Mouse (Mus musculus) embryo, embryonic 10.5 days (tissue): ENCODE measurements around the gene Rbm8a2.
"Not testable (repeated sequence)": the region's sequence is repeated elsewhere in the genome, so short reads cannot be mapped to it uniquely, and the experiment has no call there.

Experiments
- DNase-seq: peaks from one replicate; pipeline ENCODE4 v3.0.0-alpha.2; 2015; ENCODE audit warnings: low spot score

Gene Rbm8a2

DNA sequence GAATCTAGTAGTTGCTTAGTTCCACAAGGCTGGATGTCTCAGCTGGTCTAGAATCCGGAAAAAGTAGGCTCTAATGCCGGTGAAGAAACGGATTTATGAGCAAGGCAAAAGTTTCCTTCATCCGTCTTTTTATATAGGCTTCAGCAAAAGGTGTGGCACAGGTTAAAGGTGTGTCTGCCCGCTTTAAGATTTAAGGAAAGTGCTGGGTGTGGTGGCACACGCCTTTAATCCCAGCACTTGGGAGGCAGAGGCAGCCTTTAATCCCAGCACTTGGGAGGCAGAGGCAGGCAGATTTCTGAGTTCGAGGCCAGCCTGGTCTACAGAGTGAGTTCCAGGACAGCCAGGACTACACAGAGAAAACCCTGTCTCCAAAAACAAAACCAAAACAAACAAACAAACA is at the start of gene Rbm8a2:
Gene Rbm8a2 (minus strand): TSS at position 101 of the 400 bp plus-strand sequence.
- not testable (repeated sequence) for DNase-seq

DNA sequence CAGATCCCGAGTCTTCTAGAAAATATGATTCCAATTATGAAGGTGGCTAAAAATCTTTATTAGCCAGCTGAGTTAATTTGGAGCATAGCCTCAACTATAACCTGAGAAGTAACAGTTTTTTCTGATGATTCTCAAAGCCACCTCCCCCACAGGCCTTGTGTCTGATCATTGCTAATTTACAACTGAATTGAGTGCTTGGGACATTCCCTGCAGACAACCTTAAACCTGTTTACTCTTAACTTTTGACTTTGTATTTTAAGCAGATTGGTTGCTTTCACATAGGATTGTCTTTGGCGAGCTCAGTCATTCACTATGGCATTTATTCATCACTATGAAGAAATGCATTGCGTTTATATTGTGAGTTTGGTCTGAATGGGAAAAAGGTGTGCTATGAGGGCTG is 49.5 kb upstream of the Rbm8a2 start:
- no peak for DNase-seq

GRCm38 (mm10) chr1:176024501-176024900 is 45.6 kb upstream of the Rbm8a2 start:
- no peak for DNase-seq

GRCm38 (mm10) chr1:176018523-176018922 is 39.6 kb upstream of the Rbm8a2 start:
- no peak for DNase-seq

GRCm38 (mm10) chr1:176016076-176016475 is 37.2 kb upstream of the Rbm8a2 start:
- DNase-seq, result peak; percentile 4

- DNase-seq, result peak; percentile 46
These were observed 34.8 kb upstream of the Rbm8a2 start for GRCm38 (mm10) chr1:176013497-176014268.

GRCm38 (mm10) chr1:176011535-176011934 is 32.6 kb upstream of the Rbm8a2 start:
- no peak for DNase-seq

- DNase-seq, result no peak
These were observed 32.2 kb upstream of the Rbm8a2 start for GRCm38 (mm10) chr1:176011072-176011471.

- DNase-seq, result no peak
These were observed 29.5 kb upstream of the Rbm8a2 start for GRCm38 (mm10) chr1:176008411-176008810.

DNA sequence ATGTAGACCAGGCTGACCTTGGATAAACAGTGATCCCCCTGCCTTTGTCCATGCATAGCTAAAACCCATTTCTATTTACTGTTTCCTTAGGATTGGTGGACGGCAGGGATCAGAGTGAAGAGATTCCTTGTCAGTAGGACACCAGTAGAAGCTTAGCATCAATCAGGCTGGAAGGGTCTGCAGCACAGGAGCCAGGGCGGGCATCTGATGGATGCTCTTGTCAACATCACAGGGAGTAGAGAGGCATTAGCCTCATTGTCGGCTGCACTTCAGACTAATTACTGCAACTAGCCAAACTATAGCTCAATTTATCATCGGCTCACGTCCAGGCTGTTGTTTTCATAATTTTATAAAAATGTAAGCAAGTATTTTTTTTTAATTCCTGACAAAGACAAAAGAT is 21.7 kb upstream of the Rbm8a2 start:
- no peak for DNase-seq

- no peak for DNase-seq
These were observed 18.2 kb upstream of the Rbm8a2 start for GRCm38 (mm10) chr1:175997076-175997651.

GRCm38 (mm10) chr1:175988912-175989311 is 10.0 kb upstream of the Rbm8a2 start:
- no peak for DNase-seq

DNA sequence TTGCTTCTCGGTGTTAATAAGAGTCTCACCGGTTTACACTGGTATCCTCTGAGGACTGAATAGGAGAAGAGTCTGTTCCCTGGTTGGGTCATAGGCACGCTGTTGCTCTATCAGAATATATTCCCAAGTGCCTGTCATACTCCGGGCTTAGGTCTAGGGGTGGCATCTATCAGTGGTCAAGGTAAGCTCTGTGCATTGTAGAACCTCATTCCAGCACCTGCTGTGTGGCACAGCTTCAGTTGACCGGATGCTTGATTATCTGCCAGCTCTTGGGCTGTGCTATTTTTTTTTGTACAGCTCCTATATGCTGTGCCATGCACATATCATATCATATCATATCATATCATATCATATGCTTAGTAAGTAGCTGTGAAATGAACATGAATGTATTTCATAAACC is 9.5 kb upstream of the Rbm8a2 start:
- DNase-seq, result no peak

- DNase-seq, result no peak
These were observed 8.2 kb downstream of the Rbm8a2 start for GRCm38 (mm10) chr1:175970710-175971109.

DNA sequence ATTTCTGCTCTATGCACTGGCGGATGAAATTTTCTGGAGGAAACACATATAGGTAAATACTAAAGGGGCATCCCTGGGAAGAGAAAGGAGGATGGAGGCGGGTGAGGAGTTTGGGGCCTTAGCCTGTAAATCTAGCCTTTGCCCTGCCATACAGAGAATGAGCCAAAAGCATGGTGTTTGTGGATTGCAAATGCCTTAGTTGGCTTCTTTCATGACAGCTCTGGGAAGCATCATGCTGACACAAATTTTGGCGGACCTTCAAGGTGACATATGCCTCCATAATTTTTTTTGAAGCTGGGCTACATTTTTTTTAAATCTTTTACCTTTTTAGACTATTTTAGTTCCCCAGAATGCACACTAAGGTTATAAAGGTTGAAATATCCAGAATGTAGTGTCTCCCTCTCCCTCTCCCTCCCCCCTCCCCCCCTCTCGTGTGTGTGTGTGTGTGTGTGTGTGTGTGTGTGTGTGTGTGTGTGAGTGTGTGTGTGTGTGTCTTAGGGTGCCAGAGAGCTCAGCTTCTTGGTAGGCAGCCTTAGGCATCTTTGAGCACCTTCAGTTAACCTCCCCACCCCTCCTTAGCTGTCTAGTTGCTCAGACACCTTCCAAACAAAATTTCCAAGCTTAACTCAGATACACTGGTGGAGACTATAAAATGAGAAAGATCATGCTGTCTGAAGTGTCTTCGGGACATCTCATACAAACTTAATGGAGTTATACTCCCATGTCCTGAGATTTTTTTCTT is 11.7 kb downstream of the Rbm8a2 start:
- no peak for DNase-seq

DNA sequence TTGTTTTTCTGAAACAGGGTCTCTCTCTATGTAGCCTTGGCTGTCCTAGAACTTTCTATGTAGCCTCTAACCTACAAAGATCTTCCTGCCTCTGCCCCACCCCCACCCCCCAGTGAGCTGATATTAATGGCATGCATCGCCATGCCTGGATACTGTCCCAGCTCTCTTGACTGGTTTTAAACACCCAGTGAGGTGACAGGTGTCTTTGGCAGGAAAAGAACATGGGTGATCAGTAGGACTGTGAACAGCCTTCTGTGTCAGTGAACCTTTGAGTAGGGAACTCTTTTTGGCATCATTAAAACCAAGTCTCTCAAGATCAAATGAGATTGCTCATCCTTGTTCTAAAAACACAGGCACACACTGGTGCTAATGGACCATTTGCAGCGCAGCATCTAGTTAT is 17.1 kb downstream of the Rbm8a2 start:
- DNase-seq, result no peak

GRCm38 (mm10) chr1:175950851-175951250 is 28.1 kb downstream of the Rbm8a2 start:
- DNase-seq, result no peak

GRCm38 (mm10) chr1:175950421-175950820 is 28.5 kb downstream of the Rbm8a2 start:
- no peak for DNase-seq

GRCm38 (mm10) chr1:175946718-175947315 is 32.1 kb downstream of the Rbm8a2 start:
- DNase-seq, result no peak

DNA sequence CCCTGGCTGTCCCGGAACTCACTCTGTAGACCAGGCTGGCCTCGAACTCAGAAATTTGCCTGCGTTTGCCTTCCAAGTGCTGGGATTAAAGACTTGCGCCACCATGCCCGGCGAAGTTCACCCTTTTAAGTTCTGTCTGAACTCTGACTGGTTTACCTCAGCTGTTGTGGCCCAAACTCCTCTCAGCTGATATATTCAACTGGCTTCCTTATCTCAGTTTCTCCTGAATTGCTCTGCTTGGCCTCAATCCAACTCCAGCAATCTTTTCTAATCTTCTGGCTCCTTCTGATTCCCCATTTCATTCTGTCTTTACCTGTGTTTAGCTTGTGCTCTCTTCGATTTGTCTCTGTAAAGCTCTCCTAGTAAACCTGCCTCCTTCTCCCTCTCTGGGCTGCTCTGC is 35.7 kb downstream of the Rbm8a2 start:
- DNase-seq, result no peak

- DNase-seq, result no peak
These were observed 40.2 kb downstream of the Rbm8a2 start for GRCm38 (mm10) chr1:175938731-175939130.

DNA sequence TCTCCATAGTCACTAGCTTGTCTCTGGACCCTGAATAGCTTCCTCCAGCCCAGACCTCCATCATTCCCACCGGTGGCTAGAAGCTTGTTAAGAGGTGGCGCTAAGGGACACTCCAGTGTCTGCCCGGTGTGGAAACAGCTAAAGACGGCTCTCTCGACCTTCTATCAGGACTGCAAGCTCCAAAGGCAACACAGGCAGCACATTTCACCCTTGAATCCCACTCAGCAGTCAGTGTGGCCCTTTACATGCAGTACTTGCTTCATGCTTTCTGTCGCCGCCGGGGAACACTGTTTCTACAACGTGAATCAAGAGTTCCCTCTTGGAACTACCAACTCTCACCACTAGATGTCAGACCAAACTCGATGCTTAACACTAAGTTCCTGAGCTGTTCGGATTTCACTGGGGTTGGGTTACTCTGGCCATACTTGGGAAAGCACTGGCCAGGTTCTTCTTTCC is 42.6 kb downstream of the Rbm8a2 start:
- DNase-seq, result peak; percentile 96

GRCm38 (mm10) chr1:175931391-175931790 is 47.5 kb downstream of the Rbm8a2 start:
- DNase-seq, result no peak
